Mouse (Mus musculus) lung, embryonic 15.5 days (tissue): ENCODE results near the gene Slc12a8. TPM values are rescaled to one million over a fixed set of nuclear protein-coding genes. Genes with fewer than 3 reads are reported as not detected.
A peak's percentile ranks its signal among the peaks of the same experiment; 100 is the strongest.

Experiments used
- ATAC-seq: fragments of 200-750 bp; cut with Nextera tagmentation; 2 replicates; pipeline ENCODE4 v1.8.0; 2017; ENCODE audit warnings: moderate number of reproducible peaks, borderline replicate concordance; ENCODE audit not compliant: low FRiP score, low TSS enrichment; ENCODE audit errors: extremely low read depth
- H3K27ac ChIP-seq: fragments of 300-500 bp; sonication (generic); 2 replicates; pipeline ENCODE4 v1.5.1; 2015; ENCODE audit warnings: moderate library complexity, mild to moderate bottlenecking, inconsistent platforms
- H3K27me3 ChIP-seq: fragments of 300-500 bp; sonication (generic); 2 replicates; pipeline ENCODE4 v1.6.1; 2015; ENCODE audit warnings: inconsistent platforms
- H3K36me3 ChIP-seq: fragments of 300-500 bp; sonication (generic); 2 replicates; pipeline ENCODE4 v1.6.1; 2015; ENCODE audit warnings: inconsistent platforms
- H3K4me1 ChIP-seq: fragments of 300-500 bp; sonication (generic); 2 replicates; pipeline ENCODE4 v1.6.1; 2015; ENCODE audit warnings: inconsistent platforms
- H3K4me2 ChIP-seq: fragments of 300-500 bp; sonication (generic); 2 replicates; pipeline ENCODE4 v1.6.1; 2015; ENCODE audit warnings: inconsistent platforms, mild to moderate bottlenecking, moderate library complexity
- H3K4me3 ChIP-seq: fragments of 300-500 bp; sonication (generic); 2 replicates; pipeline ENCODE4 v1.5.1; 2015; ENCODE audit warnings: mild to moderate bottlenecking, inconsistent platforms
- H3K9ac ChIP-seq: fragments of 300-500 bp; sonication (generic); 2 replicates; pipeline ENCODE4 v1.6.1; 2015; ENCODE audit warnings: inconsistent platforms
- H3K9me3 ChIP-seq: fragments of 300-500 bp; sonication (generic); 2 replicates; pipeline ENCODE4 v1.6.1; 2016; ENCODE audit warnings: inconsistent platforms
- WGBS: fragments of 180-500 bp; shearing (Covaris S2); methylation state at CpG from one replicate; pipeline ENCODE4 v1.1.7; 2015; 5-methylcytosine and 5-hydroxymethylcytosine counted together
- polyA plus RNA-seq: library from polyadenylated mRNA; unstranded; fragments of >200 nt; fragmentation: Nextera tagmentation; extraction: Ambion mirVana; gene quantifications from 2 replicates; pipeline ENCODE4 v1.2.1, GENCODE M21; 2015

Gene Slc12a8
- polyA plus RNA-seq, 1 experiment from 2014 or later = 0.64 TPM

GRCm38 (mm10) chr16:33641779-33642178 is 124.7 kb downstream of the Slc12a8 start:
- Histone ChIP-seq H3K27ac (no peak overlapping the region), H3K36me3 (no peaks in the 10 kb centered on the region), H3K27me3 (no peaks in the 10 kb centered on the region), H3K4me3 (no peak overlapping the region), H3K9me3 (no peaks in the 10 kb centered on the region), H3K9ac (no peak overlapping the region), H3K4me1 (0 out of 2 replicates have a peak, but pooled peaks cover 5% of the 10 kb centered on the region), H3K4me2 (no peak overlapping the region)
- no peak for ATAC-seq
- WGBS = 40% methylated on average over 3 of the region's 3 CpGs

- Histone ChIP-seq H3K27me3 (no peaks in the 10 kb centered on the region), H3K4me1 (no peaks in the 10 kb centered on the region), H3K4me3 (no peak overlapping the region), H3K9me3 (no peaks in the 10 kb centered on the region; the same call in 1 of the 2 replicates), H3K4me2 (no peak overlapping the region), H3K36me3 (no peaks in the 10 kb centered on the region), H3K27ac (no peak overlapping the region), H3K9ac (no peak overlapping the region)
- no peak for ATAC-seq
- WGBS = 87% methylated on average over 6 of the region's 6 CpGs
Measured at GRCm38 (mm10) chr16:33653116-33653515, 136.0 kb downstream of the Slc12a8 start.

GRCm38 (mm10) chr16:33655443-33655842 is 138.3 kb downstream of the Slc12a8 start:
- H3K27me3 ChIP-seq = no peaks in the 10 kb centered on the region
- no peaks in the 10 kb centered on the region for H3K4me1 ChIP-seq
- H3K27ac ChIP-seq = no peak overlapping the region
- no peak overlapping the region for H3K9ac ChIP-seq
- H3K9me3 ChIP-seq = no peaks in the 10 kb centered on the region; the same call in 1 of the 2 replicates
- no peaks in the 10 kb centered on the region for H3K36me3 ChIP-seq
- no peak for ATAC-seq
- H3K4me3 ChIP-seq = no peak overlapping the region
- H3K4me2 ChIP-seq = no peak overlapping the region
- 82% methylated on average over 3 of the region's 3 CpGs for WGBS

DNA sequence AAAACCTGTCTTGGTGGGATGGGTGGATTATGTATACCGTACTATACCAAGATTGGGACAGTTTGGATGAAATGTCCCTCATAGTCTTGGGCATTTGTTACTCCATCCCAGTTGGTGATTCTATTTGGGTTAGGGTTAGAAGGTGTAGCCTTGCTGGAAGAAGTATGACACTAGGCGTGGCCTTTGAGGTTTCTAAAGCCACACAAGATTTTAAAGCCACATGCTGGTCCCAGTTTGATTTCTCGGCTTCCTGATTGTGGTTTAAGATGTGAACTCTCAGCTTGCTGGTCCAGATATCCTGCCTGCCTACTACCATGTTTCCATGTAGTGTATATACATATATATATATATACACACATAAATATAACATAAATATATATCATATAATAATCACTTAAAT is 140.1 kb downstream of the Slc12a8 start:
- Histone ChIP-seq H3K9me3 (no peaks in the 10 kb centered on the region), H3K4me3 (no peak overlapping the region), H3K27me3 (no peaks in the 10 kb centered on the region), H3K9ac (no peak overlapping the region), H3K4me1 (no peaks in the 10 kb centered on the region), H3K27ac (no peak overlapping the region), H3K36me3 (no peaks in the 10 kb centered on the region), H3K4me2 (no peak overlapping the region)
- ATAC-seq = no peak
- 86% methylated on average over 3 of the region's 3 CpGs for WGBS

DNA sequence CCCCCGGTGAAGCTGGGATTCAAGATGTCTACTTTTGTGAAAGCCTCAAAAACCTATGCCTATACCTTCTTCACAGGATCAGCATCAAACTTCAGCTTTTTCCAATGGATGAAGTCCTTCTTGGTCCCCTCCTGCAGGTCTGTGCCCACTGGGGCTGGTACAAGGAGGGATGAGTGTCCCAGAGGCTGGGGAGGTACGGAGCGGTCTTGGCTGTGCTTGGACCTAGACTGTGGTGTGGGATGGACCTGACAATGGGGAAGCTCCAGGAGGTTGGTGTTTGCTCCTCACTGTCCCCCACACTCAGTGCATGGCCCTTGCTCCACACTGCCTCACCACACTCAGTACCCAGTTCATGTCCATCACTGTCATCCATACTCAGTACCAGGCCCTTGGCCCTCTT is 141.0 kb downstream of the Slc12a8 start:
- H3K4me3 ChIP-seq = no peak overlapping the region
- 95% methylated on average over 3 of the region's 3 CpGs for WGBS
- no peak for ATAC-seq
- no peaks in the 10 kb centered on the region for H3K9me3 ChIP-seq
- H3K4me2 ChIP-seq = no peak overlapping the region
- H3K36me3 ChIP-seq = no peaks in the 10 kb centered on the region
- H3K9ac ChIP-seq = no peak overlapping the region
- H3K27ac ChIP-seq = no peak overlapping the region
- no peaks in the 10 kb centered on the region for H3K27me3 ChIP-seq
- no peaks in the 10 kb centered on the region for H3K4me1 ChIP-seq

- Histone ChIP-seq H3K27me3 (no peaks in the 10 kb centered on the region), H3K27ac (no peak overlapping the region), H3K4me1 (no peaks in the 10 kb centered on the region), H3K9ac (no peak overlapping the region), H3K36me3 (no peaks in the 10 kb centered on the region), H3K4me3 (no peak overlapping the region), H3K4me2 (no peak overlapping the region), H3K9me3 (no peaks in the 10 kb centered on the region)
- WGBS = 84% methylated on average over 5 of the region's 5 CpGs
- 0 out of 2 replicates have a peak, but pooled peaks have one; percentile 8 for ATAC-seq
Measured at GRCm38 (mm10) chr16:33659521-33659920, 142.4 kb downstream of the Slc12a8 start.

DNA sequence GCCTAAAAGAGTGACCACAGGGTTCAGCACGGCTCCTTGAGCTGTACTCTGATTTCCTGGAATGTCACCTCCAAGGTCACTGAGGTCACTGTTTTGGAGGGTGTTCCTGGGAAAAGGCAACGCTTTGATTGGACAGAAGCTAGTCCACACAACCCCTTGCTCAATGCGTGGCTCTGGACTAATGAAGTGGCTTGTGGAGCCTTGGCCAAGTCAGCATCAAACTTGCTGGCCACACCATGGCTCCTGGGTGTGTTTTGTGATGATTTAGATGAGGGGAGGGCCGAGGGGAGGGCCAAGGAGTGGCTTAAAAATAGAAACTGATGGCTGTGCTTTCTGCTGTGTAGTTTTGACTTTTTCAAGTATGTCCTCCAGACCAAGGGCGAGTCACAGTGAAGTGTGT is 143.0 kb downstream of the Slc12a8 start:
- H3K4me2 ChIP-seq = no peak overlapping the region
- H3K36me3 ChIP-seq = no peaks in the 10 kb centered on the region
- peak overlapping the region; percentile 16; the same call in 1 of the 2 replicates for H3K27ac ChIP-seq
- H3K4me3 ChIP-seq = no peak overlapping the region
- ATAC-seq = peak; percentile 77
- no peaks in the 10 kb centered on the region for H3K27me3 ChIP-seq
- WGBS = 40% methylated on average over 5 of the region's 5 CpGs
- no peak overlapping the region for H3K9ac ChIP-seq
- no peaks in the 10 kb centered on the region for H3K9me3 ChIP-seq
- H3K4me1 ChIP-seq = no peaks in the 10 kb centered on the region

- Histone ChIP-seq H3K27me3 (no peaks in the 10 kb centered on the region), H3K4me3 (no peak overlapping the region), H3K4me2 (no peak overlapping the region), H3K4me1 (no peaks in the 10 kb centered on the region), H3K9me3 (no peaks in the 10 kb centered on the region), H3K27ac (no peak overlapping the region), H3K9ac (no peak overlapping the region), H3K36me3 (no peaks in the 10 kb centered on the region)
- ATAC-seq = no peak
- WGBS = 92% methylated on average over 10 of the region's 10 CpGs
Measured at GRCm38 (mm10) chr16:33662841-33663240, 145.7 kb downstream of the Slc12a8 start.

GRCm38 (mm10) chr16:33666226-33666625 is 149.1 kb downstream of the Slc12a8 start:
- no peak overlapping the region for H3K27ac ChIP-seq
- WGBS = 77% methylated on average over 6 of the region's 6 CpGs
- no peak overlapping the region for H3K4me3 ChIP-seq
- ATAC-seq = no peak
- no peaks in the 10 kb centered on the region for H3K36me3 ChIP-seq
- no peak overlapping the region for H3K9ac ChIP-seq
- no peaks in the 10 kb centered on the region for H3K9me3 ChIP-seq
- H3K4me2 ChIP-seq = no peak overlapping the region
- H3K27me3 ChIP-seq = no peaks in the 10 kb centered on the region
- peaks cover 4% of the 10 kb centered on the region; the same call in 1 of the 2 replicates for H3K4me1 ChIP-seq

GRCm38 (mm10) chr16:33666985-33667538 is 149.9 kb downstream of the Slc12a8 start:
- H3K27ac ChIP-seq = no peak overlapping the region
- WGBS = 84% methylated on average over 4 of the region's 4 CpGs
- H3K27me3 ChIP-seq = no peaks in the 10 kb centered on the region
- no peak for ATAC-seq
- H3K4me3 ChIP-seq = no peak overlapping the region
- no peak overlapping the region for H3K4me2 ChIP-seq
- H3K9me3 ChIP-seq = no peaks in the 10 kb centered on the region
- H3K9ac ChIP-seq = no peak overlapping the region
- H3K36me3 ChIP-seq = no peaks in the 10 kb centered on the region
- H3K4me1 ChIP-seq = peaks cover 4% of the 10 kb centered on the region; the same call in 1 of the 2 replicates

- WGBS = 77% methylated on average over 2 of the region's 2 CpGs
- Histone ChIP-seq H3K36me3 (no peaks in the 10 kb centered on the region), H3K4me3 (no peak overlapping the region), H3K4me2 (no peak overlapping the region), H3K27me3 (no peaks in the 10 kb centered on the region), H3K9me3 (no peaks in the 10 kb centered on the region), H3K27ac (no peak overlapping the region), H3K9ac (no peak overlapping the region), H3K4me1 (peaks cover 4% of the 10 kb centered on the region; the same call in 1 of the 2 replicates)
- no peak for ATAC-seq
Measured at GRCm38 (mm10) chr16:33668448-33668847, 151.3 kb downstream of the Slc12a8 start.

GRCm38 (mm10) chr16:33669072-33669471 is 151.9 kb downstream of the Slc12a8 start:
- Histone ChIP-seq H3K9ac (no peak overlapping the region), H3K27ac (no peak overlapping the region), H3K4me1 (peaks cover 4% of the 10 kb centered on the region; the same call in 1 of the 2 replicates), H3K36me3 (no peaks in the 10 kb centered on the region), H3K9me3 (no peaks in the 10 kb centered on the region), H3K27me3 (no peaks in the 10 kb centered on the region), H3K4me3 (no peak overlapping the region), H3K4me2 (no peak overlapping the region)
- 85% methylated on average over 1 of the region's 1 CpGs for WGBS
- ATAC-seq = no peak

DNA sequence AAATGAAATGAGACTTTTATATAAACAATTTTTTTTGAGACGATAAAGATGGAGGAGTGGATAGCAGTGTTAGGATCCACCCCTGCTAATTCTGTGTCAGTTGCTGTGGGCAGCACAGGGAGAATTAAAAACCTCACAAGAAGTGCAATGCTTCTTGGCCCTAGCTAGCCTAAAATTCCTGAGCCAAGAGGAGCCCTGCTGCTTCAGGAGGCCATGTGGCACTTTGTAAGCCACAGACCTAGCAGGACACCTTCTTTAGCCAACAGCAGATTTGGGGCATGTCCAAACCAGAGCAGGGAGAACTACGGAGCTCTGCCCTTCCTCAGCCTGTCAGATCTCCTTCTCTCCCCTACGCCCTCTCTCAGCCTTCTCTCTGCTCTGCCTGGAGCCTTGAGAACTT is 153.2 kb downstream of the Slc12a8 start:
- 0 out of 2 replicates have a peak overlapping the region, but pooled peaks have one; percentile 1 for H3K27ac ChIP-seq

More for the DNA sequence above, 153.2 kb downstream of the Slc12a8 start:
- WGBS = 38% methylated on average over 3 of the region's 3 CpGs
- Histone ChIP-seq H3K9me3 (no peaks in the 10 kb centered on the region), H3K4me3 (no peak overlapping the region), H3K9ac (no peak overlapping the region), H3K4me1 (peaks cover 7% of the 10 kb centered on the region), H3K27me3 (no peaks in the 10 kb centered on the region), H3K4me2 (no peak overlapping the region), H3K36me3 (no peaks in the 10 kb centered on the region)
- no peak for ATAC-seq
